Mouse (Mus musculus): ENCODE results near the gene Cpa5.

GRCm38 (mm10) chr6:30679567-30679966 is 68.8 kb downstream of the Cpa5 start:
- TF ChIP-seq GATA1 (IDR thresholded peaks at IDR 0.05; ENCODE audit: borderline replicate concordance, low read length) (no peak), FLI1 (IDR thresholded peaks at IDR 0.05; ENCODE audit: low read length) (no peak)
